Mouse (Mus musculus) adrenal gland, postnatal 14 days (tissue): ENCODE results near the gene Iqschfp. TPM values are rescaled to one million over a fixed set of nuclear protein-coding genes. Genes with fewer than 3 reads are reported as not detected.
A peak's percentile ranks its signal among the peaks of the same experiment; 100 is the strongest.

Experiments used
- DNase-seq: peaks from one replicate; pipeline ENCODE4 v3.0.0; 2021; ENCODE audit warnings: mixed read lengths
- total RNA-seq: library from RNA; stranded (reverse); gene quantifications from 2 replicates; pipeline ENCODE4 v1.2.3, GENCODE M21; 2021

The Iqschfp gene
- total RNA-seq, 1 experiment from 2014 or later, result not detected

DNA sequence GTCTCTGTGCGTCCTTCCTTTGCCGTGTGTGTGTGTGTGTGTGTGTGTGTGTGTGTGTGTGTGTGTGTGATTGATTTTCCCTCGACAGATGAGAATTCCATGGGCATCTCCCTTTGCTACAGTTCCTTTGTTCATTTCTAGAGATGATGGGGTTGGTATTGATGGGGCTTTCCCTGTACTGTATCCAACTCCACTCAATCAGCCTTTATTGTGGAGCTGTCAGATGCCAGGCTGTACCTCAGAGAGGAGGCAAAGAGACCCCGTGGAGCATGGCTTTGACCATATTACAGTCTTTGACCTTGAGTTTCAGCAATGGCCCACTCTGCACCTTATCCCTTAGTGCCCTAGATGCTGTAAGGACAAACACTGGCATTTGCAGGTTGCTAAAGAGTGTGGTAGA, 635.1 kb downstream of the Iqschfp start:
- DNase-seq, result no peak

DNA sequence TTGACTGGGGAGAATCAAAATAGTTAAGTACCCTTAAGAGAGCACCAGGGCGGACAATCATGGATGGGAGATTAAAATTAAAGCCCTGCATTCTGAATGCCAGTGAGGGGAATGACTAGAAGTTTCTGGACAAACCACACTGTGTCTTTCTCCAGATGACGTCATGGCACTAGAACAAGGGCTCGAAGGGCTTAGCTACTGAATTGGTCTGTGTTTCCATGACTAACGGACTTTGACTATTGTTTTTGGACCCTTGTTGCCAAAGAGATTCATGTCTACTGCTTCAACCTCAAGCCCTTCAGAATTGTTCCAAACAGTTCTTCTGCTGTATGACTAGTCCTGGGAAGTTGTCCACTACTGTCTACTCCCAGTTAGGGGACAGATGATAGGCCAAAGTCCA, 639.9 kb downstream of the Iqschfp start:
- DNase-seq, result no peak

DNA sequence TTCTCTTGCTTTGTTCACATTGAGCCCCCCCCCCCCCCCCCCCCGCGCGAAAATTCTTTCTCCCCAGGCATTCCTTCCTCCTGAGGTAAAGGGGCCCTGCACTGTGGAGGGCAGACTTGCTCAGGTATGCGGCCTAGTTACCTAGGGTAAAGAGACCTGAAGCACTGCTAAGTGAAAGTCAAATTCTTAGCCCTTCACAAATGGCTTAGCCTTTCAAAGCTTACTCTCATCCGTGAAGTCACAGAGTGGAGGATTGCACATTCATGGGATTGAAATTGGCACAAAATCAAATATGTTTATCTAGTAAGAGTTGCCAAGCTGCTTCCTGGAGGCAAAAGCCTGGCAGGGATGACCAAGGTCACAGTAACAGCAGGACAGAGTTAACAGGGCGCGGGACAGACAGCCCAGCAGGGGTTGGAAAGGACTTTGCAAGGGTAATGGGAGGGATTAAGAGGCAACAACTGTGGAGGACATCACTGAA, 642.6 kb downstream of the Iqschfp start:
- DNase-seq, result peak; percentile 56

DNA sequence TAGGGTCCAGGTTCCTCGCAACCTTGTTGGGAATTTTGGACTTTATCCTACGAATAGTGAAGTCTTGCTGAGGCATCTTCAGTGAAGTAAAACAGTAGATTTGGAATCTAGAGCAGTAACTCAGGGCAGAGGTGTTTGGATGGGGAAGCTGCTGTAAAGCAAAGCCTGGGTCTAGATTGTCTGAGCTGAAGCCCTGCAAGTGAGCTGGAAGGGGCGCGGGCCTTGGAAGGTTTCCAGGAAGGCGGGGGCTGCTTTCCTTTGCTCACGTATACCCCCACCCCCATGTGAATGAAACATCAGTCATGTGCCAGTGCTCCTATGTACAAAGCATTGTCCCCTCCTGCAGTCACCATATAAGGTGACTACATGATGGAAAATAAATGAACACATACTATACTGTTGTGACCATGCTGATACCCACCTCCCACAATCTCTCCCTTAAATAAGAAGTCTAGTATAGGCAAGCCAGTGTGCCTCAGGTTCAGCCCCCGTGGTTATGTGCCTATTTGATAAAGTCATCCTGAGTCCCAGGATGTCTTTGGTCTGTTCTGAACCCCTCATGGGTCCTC, 643.2 kb downstream of the Iqschfp start:
- DNase-seq, result no peak

DNA sequence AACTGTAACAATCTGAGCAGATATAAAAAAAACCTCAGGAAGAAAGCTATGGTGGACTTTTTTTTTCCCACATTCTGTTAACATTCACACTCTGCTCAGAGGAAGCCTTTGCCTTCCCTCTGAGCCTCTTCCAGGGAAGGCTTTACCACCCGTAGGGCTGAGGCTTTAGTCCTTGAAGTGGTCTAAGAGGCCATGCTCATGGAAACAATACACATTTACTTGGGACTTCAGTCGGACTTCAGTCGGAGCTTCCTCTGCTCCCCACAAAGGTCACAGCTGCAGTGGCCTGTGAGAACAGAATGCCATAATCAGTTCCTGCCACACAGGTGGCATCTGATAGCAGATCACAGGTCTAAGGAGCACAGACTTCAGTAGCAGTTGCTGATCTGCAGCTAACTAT, 644.0 kb downstream of the Iqschfp start:
- DNase-seq, result no peak

DNA sequence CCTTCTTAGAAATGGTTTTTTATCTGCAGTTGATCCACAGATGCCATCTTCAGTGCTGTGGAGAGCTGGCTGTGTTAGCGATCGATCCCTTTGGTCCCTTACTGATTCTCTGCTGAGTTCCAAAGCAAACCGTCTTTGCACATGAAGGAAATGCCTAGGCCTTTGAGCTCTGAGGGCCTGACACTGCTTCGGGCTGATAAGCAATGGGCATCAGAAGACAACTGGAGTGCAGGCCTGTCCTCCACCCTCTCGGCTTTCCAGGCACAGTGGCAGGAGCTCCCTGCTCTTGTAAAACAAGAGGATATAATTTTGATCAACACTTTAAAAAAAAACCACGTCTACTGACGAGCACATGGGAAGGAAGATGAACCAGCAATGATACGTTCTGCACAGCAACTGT, 649.7 kb downstream of the Iqschfp start:
- no peak for DNase-seq

DNA sequence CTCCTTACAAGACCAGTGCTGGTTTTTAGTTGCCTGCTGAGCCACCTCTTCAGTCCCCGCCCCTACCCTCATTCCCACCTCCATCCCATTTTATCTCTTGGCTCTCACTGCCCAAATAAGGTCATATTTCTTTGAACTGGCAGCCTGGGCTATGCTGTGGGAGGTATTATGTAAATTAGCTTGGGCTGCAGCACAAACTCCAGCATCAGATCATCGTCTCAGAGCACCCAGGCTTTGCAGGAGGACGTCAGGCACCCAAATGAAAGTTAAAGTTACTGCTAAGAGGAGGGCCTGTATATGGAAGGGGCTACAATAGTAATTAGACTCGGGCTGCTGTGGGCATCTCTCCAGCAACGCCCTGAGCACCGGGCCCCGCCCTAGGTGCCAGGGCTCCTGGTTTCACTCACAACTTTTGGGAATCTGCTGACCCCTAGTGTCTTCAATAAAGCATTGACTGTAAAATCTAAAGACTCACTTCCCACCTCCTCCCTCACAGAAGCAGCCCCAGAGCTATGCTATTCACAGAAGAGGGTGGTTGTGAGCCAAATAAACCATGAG, 651.0 kb downstream of the Iqschfp start:
- DNase-seq, result peak; percentile 71

DNA sequence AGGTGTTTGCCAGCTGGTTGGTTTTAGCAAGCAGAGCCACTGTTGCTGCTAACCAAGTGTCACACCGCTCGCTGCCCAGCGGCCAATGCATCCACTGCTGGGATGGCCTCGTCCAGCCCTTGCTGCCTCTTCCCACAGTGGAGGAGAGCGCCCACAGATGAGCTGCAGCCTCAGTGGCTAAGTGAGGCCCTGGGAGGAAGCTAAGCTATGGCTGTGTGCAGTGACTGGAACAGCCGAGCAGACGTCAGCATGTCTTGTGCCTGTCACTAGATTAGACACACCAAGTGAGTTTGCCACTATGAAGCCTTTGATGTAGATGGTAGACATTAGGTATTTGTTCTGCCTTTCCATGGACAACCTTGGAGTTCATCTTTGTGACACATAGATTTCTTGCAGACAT, 652.8 kb downstream of the Iqschfp start:
- no peak for DNase-seq

DNA sequence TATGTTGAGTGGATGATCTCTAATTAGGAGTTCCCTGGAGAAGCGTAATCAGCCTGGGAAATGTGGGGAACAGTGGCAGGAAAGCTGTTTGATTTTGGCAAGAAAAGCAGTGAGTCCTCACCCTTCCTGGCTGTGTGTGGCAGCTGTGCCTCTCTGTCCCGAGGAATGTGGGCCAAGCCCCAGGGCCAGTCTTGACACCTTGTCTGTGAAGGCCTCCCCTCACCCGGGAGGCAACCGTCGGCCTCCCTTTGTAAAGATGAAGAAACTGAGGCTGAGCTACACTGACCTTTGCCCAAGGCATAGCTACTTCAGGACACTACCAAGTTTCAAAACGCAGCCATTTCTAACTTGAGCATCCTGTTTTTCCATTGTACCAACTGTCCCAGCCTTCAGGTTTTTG, 653.9 kb downstream of the Iqschfp start:
- DNase-seq, result no peak

DNA sequence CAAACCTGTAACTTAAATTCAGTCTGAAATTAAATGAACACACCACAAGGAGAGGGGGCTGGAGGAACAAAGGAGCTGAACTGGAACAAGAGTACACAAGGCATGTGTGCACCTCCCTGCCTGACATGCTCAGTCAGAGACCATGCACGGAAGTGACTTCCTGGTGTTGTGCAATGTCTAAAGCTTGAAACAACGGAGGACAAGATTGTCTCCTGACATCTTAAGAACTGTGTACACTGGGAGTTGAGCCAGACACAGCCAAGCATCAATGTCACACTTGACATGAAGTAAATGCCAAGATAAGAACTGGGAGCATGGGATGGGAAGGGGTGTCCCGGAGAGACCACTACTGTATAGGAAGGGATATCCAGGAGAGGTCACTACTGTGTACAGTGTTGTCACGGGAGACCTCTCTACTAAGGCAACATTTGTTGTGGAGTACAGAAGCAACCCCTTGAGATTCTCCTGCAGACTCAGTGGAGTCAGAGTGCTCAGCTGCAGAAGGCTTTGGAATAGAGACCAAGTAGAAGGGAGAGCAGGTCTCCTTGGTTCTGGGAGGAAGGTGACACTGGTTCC, 663.1 kb downstream of the Iqschfp start:
- DNase-seq, result no peak

DNA sequence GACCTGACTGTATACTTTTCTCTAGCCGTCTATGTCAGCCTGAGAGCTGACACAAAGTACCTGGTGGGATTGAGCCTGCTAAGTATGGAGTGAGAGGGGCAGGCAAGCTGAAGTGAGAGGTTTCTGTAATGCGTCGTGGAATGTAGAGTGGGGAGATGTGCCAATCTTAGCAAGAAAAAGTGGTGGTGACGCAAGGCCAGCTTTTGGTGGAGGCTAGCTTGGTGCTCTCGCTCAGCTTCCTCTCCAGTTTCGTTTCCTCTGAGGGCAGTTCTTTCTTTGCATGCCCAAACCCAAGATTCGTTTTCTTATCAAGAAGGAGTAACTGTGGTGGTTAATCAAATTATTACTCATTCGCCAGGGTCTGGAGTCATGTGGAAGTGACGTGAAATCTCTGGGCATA, 664.9 kb downstream of the Iqschfp start:
- no peak for DNase-seq

DNA sequence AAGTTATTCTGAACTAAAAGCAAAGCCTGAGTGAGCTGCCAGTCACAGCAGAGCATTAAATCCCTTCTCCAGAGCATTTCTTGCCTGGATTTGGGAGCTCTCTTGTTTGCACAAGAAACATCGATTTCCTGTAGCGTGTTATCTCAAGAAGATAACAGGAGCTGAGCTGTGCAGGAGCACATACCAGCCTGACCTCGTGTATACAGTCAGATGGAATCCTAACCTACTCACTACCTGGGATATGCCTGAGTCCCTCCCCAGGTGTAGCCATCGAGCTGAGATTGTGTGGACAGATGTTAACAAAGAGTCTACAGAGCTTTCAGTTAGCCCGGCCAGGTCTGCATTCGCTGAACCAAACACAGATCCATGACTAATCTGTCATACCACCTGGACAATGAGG, 666.7 kb downstream of the Iqschfp start:
- no peak for DNase-seq

DNA sequence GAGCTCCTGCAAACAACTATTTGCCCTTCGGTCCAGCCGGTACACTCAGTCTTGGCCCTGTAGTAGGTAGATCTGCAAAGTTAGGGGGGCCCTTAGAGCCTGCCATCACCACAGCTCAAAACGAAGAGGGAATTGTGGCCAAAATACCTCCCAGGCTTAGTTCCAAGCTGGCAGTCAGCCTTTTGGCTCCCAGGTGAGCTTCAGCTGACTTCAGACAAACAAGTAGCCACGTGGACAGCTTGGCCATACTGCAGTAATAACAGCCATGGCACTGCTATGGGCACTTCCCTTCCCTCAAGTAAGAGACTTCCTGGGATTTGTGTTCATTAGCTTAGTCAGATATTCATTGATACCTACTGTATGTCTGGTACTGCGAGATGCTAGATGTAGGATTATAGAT, 668.0 kb downstream of the Iqschfp start:
- DNase-seq, result no peak

DNA sequence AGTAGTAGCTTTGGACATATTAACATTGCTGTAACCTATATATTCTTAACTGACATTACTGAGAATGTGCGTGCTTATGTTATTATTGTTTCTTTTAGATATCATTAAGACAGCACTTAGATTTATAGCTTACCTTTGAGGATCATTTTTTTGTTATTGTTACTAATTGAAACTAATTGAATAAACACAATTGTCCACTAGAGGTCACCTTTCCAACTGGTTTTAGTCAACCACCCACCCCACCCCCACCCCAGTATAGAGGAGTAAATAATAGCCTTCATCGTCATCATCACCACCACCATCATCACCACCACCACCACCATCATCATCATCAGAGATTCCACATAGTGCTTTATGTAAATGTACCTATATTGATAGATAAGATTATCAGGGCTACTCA, 670.8 kb downstream of the Iqschfp start:
- no peak for DNase-seq

DNA sequence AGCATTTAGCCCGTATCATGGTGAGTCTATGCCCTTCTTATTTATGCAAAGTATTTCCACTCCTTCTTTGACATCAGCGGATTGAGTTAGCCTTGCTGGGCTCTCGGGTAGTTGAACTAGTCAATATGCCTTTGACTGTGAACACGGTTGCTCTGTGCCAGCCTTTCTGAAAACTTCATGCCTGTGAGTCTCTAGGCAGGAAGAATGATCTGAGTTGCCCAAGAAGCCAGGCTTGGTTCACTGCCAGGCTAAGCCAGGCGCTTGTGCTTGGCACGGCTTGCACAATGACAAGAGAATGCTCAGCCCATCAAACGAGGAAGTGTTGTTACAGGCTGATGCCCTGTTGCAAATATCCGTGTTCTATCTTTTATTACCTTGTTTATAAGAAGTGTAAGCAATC, 671.9 kb downstream of the Iqschfp start:
- DNase-seq, result peak; percentile 84

DNA sequence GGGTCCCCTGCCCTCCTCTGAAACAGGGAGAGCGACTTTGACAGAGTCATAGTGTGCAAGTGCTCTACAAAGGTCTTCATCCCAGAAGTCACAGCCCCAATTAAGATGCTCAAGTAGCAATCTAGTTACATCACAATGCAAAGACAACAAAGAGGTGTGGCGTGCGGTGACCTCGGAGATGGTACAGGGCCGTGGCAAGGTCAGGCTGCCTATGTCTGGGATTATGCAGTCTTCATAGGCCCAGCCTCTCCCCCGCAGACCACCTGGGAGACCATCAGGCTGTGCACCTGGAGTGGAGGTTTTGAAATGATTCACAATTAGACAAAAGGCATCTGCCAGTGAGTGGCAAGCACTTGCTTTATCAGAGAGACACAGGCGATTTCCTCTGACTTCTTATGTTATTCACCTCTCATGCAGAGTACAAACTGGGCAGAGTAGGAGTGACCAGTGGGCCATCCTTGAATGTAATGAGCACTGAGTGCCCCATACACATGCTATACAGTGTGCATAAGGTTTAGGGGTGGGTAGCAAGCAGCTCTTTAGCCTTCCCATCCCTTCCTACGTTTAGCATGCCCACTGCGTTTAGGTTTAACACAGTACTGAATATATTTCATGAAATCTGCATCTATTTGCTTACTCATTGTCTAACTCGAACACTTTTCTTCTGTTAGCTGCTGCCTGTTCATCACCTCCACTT, 673.1 kb downstream of the Iqschfp start:
- DNase-seq, result no peak

DNA sequence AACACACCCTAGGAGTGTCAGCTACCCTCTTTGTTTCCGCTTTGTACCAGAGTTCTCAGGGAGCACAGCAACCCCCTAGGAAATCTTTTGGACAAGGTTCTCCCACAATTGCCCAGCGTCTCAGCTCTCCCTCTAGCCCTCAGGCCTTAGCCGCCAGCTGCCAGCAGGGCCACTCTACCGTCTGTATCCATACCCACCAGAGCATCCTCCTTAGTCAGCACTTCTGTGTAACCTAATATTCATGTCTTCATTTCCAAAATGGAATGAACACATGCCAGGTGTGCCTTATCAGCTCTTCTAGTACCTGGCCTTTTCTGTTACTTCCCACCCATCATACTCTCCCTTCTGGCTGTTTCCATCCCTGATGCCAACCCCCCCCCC, 673.6 kb downstream of the Iqschfp start:
- no peak for DNase-seq

DNA sequence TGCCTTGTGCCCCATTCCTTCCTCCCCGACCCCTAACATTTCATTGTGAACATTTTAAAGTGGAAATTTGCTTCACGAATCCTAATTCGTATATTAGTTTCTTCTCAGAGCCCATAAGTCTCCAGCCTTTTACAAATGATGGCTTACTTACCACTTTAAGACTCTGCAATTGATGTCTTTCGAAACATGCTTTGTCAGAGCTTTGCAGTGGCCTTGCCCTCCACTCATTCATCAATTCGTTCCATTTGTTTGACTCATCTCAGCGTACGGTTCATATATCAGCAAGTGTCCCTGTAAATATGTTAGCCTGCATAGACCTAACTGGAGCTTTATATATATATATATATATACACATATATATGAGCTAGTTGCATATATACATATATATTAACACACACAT, 675.5 kb downstream of the Iqschfp start:
- no peak for DNase-seq

DNA sequence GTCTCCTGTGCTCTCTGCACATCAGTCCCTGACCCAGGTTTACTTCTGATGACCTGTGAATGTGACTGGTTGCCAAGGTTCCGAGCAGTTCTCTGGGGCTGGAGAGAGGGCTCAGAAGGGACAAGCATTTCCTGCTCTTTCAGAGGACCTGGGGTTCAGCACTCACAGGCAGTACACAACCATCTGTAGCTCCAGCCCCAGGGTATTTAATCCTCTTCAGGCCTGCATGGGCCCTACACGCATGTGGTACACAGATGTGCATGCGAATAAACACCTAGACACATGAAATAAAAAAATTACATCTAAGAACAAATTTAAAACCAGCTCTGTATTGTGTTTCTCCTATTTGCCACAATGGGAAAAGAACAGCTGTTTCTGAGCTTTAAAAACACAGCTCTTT, 676.1 kb downstream of the Iqschfp start:
- DNase-seq, result no peak

DNA sequence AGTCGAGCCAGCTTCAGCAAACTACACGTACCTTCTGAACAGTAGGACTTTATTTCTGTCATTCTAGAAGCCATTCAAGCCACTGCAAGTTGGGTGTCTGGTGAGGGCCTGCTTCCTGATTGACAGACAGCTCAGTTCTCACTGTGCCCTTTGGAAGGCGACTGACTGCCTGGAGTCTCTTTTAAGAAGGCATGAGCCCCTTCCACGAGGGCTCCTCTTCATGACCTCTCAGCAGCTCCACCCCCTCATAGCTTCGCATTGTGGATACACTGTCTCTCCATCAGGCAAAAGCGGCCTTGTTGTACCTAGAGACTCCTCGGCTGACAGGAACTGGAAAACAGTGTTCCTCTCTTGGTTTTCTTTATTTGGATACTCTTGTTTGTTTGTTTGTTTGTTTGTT, 676.7 kb downstream of the Iqschfp start:
- DNase-seq, result no peak

DNA sequence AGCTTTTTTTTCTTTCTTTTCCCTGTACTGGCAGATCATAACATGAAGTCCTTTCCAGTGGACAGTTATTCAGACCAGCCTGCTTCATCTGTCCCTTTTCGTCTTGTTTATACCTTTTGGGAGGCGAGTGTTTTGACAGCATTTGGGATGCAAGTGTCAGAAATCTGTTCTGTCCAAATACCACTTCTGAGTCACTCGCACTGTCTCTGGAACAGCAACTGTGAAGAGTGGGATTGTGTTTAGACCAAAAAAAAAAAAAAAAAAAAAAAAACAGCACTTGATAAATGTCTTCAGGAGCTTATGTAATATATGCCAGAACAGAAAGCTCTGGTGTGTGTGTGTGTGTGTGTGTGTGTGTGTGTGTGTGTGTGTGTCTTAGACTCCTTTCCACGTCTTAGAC, 678.3 kb downstream of the Iqschfp start:
- DNase-seq, result no peak

DNA sequence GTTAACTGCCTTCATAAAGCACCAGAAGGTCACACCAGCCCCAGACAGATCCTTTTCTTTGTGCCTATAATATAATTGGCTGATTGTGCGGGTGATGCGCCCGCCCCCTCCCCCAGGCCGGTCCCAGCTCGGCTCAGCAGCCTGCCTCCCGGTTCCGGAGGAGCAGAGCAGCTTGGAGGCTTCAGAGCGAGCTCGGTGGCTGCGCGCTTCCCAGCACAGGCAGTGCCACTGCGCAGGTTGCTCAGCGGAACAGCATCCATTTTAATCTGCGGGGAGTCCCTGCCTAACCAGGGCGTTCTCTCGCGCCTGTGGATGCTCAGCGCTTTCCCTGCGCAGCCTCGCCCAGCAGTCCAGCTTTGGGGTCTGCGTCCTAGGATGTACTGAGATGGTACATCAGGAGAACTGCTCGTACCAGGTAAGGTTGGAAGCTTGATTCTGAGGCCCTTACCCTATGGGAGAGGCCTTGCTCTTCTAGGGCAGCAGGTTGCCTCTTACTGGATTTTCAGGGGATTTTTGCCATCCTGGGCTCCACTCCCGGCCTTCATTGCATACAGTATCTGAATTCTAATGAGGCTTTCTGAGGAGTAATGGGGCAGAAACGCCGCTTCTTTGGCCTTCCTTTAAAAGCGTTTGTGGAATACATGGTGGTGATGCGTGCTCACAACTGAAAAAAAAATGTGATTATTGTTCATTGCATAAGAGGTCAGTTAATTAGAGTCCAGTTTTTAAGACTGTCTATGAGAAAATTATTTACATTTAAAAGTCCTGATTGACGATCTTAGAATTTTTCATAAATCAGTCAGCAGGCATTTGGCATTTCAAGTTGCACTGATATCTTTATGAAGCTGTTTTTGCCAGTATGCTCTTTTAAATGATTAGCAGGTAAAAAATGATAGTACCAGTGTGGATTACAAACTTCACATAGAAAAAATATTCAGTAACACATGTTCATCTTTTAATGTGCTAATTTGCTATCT, 680.5 kb downstream of the Iqschfp start:
- peak; percentile 78 for DNase-seq

DNA sequence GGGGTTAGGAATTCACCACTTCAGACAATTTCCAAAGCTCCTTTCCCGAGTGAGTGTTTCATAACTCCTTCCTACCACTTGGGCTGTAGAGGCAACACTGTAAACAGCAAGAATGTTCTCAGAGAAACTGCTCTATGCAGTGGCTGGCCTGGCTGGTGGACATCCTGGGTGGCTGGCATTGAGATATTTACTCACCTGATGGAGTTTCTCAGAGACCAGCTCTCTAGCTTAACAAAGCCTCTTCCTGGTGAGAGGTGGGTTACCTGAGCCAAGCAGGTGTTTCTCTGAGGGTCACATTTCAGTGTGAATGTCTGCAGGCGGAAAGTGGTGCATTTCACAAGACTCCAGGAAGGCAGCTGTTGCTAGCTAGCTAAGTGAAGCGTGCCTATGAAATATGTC, 681.2 kb downstream of the Iqschfp start:
- no peak for DNase-seq
